Mouse (Mus musculus) kidney, adult 9 months (tissue): ENCODE measurements around the gene Cacna2d3.

Experiments used
- DNase-seq: peaks from one replicate; pipeline ENCODE4 v3.0.0; 2022

The Cacna2d3 gene

GRCm38 (mm10) chr14:29721488-29722385, at the start of gene Cacna2d3:
Cacna2d3 (minus strand) TSS chr14:29721864.
- peak; percentile 31 for DNase-seq

- no peak for DNase-seq
These were observed 47.8 kb upstream of the Cacna2d3 start for GRCm38 (mm10) chr14:29769486-29769885.

GRCm38 (mm10) chr14:29752876-29753275, 31.2 kb upstream of the Cacna2d3 start:
- no peak for DNase-seq

GRCm38 (mm10) chr14:29738751-29739150, 17.1 kb upstream of the Cacna2d3 start:
- no peak for DNase-seq

- DNase-seq, result no peak
These were observed 8.6 kb upstream of the Cacna2d3 start for GRCm38 (mm10) chr14:29730256-29730655.

- no peak for DNase-seq
These were observed 7.3 kb upstream of the Cacna2d3 start for GRCm38 (mm10) chr14:29729009-29729408.

- no peak for DNase-seq
These were observed 5.9 kb upstream of the Cacna2d3 start for GRCm38 (mm10) chr14:29727596-29727995.

GRCm38 (mm10) chr14:29723267-29723666, 1.6 kb upstream of the Cacna2d3 start:
- DNase-seq, result no peak

GRCm38 (mm10) chr14:29722386-29723221, 940 bp upstream of the Cacna2d3 start:
- no peak for DNase-seq

GRCm38 (mm10) chr14:29721131-29721487, 555 bp downstream of the Cacna2d3 start:
- no peak for DNase-seq

- no peak for DNase-seq
These were observed 1.2 kb downstream of the Cacna2d3 start for GRCm38 (mm10) chr14:29720334-29720911.

GRCm38 (mm10) chr14:29712621-29713020, 9.0 kb downstream of the Cacna2d3 start:
- DNase-seq, result no peak

- no peak for DNase-seq
These were observed 13.9 kb downstream of the Cacna2d3 start for GRCm38 (mm10) chr14:29707561-29708335.

- DNase-seq, result no peak
These were observed 18.9 kb downstream of the Cacna2d3 start for GRCm38 (mm10) chr14:29702762-29703161.

GRCm38 (mm10) chr14:29696131-29696530, 25.5 kb downstream of the Cacna2d3 start:
- peak; percentile 36 for DNase-seq

GRCm38 (mm10) chr14:29672436-29673050, 49.1 kb downstream of the Cacna2d3 start:
- no peak for DNase-seq

GRCm38 (mm10) chr14:29669826-29670225, 51.8 kb downstream of the Cacna2d3 start:
- no peak for DNase-seq

GRCm38 (mm10) chr14:29657006-29657405, 64.7 kb downstream of the Cacna2d3 start:
- peak; percentile 5 for DNase-seq

- no peak for DNase-seq
These were observed 71.1 kb downstream of the Cacna2d3 start for GRCm38 (mm10) chr14:29650591-29650990.

GRCm38 (mm10) chr14:29648721-29649120, 72.9 kb downstream of the Cacna2d3 start:
- no peak for DNase-seq

GRCm38 (mm10) chr14:29645421-29645820, 76.2 kb downstream of the Cacna2d3 start:
- no peak for DNase-seq

GRCm38 (mm10) chr14:29643217-29643616, 78.4 kb downstream of the Cacna2d3 start:
- DNase-seq, result no peak
